Mouse (Mus musculus): ENCODE measurements around the gene Cr1l. TPM values are rescaled to one million over a fixed set of nuclear protein-coding genes. Genes with fewer than 3 reads are reported as not detected.

Gene Cr1l
- polyA plus RNA-seq (2012), result 4.2 and 6.9 TPM in 2 replicates

GRCm38 (mm10) chr1:195130953-195131674, at the start of gene Cr1l:
Gene Cr1l (minus strand): TSS chr1:195131586.

GRCm38 (mm10) chr1:195175980-195176931, 44.9 kb upstream of the Cr1l start, which contains the start of gene Cr2:
Gene Cr2 (minus strand): TSS chr1:195176716.

GRCm38 (mm10) chr1:195092220-195092720, 39.1 kb downstream of the Cr1l start, which contains the start of gene Cd46:
Gene Cd46 (minus strand): TSS chr1:195092249.

Other genes starting within 250 kb of the Cr1l start
- 68.0 and 91.6 TPM in 2 replicates for gene Cd34, start 192.8 kb downstream of the Cr1l start, polyA plus RNA-seq (2012)
- gene Cd46, start 39.3 kb downstream of the Cr1l start, polyA plus RNA-seq (2012), result 0.02 and 0.03 TPM in 2 replicates
- gene Cr2, start 45.1 kb upstream of the Cr1l start, polyA plus RNA-seq (2012), result not detected in 2 replicates

All from megakaryocyte-erythroid progenitor cell, adult 5 weeks (primary cell).